Mouse (Mus musculus) erythroblast, embryonic 14.5 days (primary cell): ENCODE measurements around the gene Styk1.

Source experiments
- GATA1 ChIP-seq: IDR thresholded peaks from 2 replicates; pipeline ENCODE4 v1.6.1; 2012; ENCODE audit warnings: low read length, inconsistent platforms, mixed read lengths
- TAL1 ChIP-seq: IDR thresholded peaks from 3 replicates; pipeline ENCODE4 v1.6.1; 2012; ENCODE audit warnings: low read length, inconsistent platforms, mixed read lengths

DNA sequence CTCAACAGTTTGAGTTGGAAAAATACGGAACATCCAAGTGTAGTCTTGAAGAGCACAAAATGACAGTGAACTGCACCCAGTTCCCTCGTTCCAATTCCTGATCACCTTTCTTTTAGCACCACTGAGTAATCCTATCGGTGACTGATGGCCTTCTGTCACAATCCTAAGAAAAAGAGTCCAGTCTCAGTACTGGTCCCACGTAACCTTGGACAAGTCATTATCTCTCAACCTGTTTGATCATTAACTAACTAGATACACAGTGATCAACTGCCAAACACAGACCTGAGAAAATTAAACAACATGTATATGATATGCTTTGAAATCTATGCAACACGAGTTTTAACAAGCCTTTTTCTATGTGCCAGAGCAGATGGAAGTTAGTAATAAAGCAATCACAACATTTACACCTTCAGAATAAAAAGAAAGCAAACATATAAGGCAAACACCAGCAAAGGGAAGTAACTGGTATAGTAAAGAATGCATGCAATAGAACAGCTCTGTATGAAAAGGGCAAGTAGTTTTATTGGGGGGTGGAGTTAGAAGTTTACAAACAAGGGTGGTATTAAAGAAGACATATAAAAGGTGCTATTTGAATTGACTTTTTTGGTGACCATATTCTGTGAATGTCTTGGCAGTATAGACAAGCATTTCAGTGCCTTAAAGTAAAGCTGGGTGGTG lies 58.8 kb downstream of the Styk1 start:
- TF ChIP-seq GATA1: no peak
- no peak for TF ChIP-seq TAL1
